Mouse (Mus musculus) small intestine, adult 2 months (tissue): ENCODE measurements at regions not wholly inside any gene's neighbourhood (a gene's known extent, or its start where the extent isn't known, plus 50 kb on each side); places are given as distances from the start of the nearest gene placed in this dataset.

Source experiments
- H3K27ac ChIP-seq: fragments of 200-500 bp; 2 replicates; pipeline ENCODE4 v1.5.1; 2012; ENCODE audit warnings: low read depth, low read length, control low read depth, inconsistent platforms; ENCODE audit not compliant: insufficient read depth
- H3K27me3 ChIP-seq: fragments of 200-500 bp; 2 replicates; pipeline ENCODE4 v1.6.1; 2012; ENCODE audit warnings: mild to moderate bottlenecking, moderate library complexity, low read length, inconsistent platforms; ENCODE audit not compliant: control insufficient read depth, insufficient read depth
- H3K36me3 ChIP-seq: fragments of 200-500 bp; 2 replicates; pipeline ENCODE4 v1.6.1; 2012; ENCODE audit warnings: mild to moderate bottlenecking, low read length, control low read depth, inconsistent platforms; ENCODE audit not compliant: control insufficient read depth, insufficient read depth
- H3K4me1 ChIP-seq: fragments of 200-500 bp; 2 replicates; pipeline ENCODE4 v1.6.1; 2012; ENCODE audit warnings: low read length, inconsistent platforms, mixed read lengths; ENCODE audit not compliant: control insufficient read depth, insufficient read depth, insufficient read length
- H3K4me3 ChIP-seq: fragments of 200-500 bp; 2 replicates; pipeline ENCODE4 v1.5.1; 2012; ENCODE audit warnings: low read depth, mild to moderate bottlenecking, control low read depth, inconsistent platforms, low read length, moderate library complexity
- CTCF ChIP-seq: fragments of 200-500 bp; IDR thresholded peaks from 2 replicates; pipeline ENCODE4 v1.5.1; 2012; ENCODE audit warnings: low read depth, mild to moderate bottlenecking, control low read depth, inconsistent platforms, low read length, moderate library complexity, mixed read lengths; ENCODE audit not compliant: insufficient replicate concordance, insufficient read length; ENCODE audit errors: extremely low read depth
- POLR2A ChIP-seq: fragments of 200-500 bp; IDR thresholded peaks from 2 replicates; pipeline ENCODE4 v1.6.1; 2012; ENCODE audit warnings: low read depth, mild to moderate bottlenecking, control low read depth, inconsistent platforms, low read length, moderate library complexity
- WGBS: fragments of 180-500 bp; shearing (Covaris S2); methylation state at CpG from one replicate; pipeline ENCODE4 v1.1.7; 2018; 5-methylcytosine and 5-hydroxymethylcytosine counted together

DNA sequence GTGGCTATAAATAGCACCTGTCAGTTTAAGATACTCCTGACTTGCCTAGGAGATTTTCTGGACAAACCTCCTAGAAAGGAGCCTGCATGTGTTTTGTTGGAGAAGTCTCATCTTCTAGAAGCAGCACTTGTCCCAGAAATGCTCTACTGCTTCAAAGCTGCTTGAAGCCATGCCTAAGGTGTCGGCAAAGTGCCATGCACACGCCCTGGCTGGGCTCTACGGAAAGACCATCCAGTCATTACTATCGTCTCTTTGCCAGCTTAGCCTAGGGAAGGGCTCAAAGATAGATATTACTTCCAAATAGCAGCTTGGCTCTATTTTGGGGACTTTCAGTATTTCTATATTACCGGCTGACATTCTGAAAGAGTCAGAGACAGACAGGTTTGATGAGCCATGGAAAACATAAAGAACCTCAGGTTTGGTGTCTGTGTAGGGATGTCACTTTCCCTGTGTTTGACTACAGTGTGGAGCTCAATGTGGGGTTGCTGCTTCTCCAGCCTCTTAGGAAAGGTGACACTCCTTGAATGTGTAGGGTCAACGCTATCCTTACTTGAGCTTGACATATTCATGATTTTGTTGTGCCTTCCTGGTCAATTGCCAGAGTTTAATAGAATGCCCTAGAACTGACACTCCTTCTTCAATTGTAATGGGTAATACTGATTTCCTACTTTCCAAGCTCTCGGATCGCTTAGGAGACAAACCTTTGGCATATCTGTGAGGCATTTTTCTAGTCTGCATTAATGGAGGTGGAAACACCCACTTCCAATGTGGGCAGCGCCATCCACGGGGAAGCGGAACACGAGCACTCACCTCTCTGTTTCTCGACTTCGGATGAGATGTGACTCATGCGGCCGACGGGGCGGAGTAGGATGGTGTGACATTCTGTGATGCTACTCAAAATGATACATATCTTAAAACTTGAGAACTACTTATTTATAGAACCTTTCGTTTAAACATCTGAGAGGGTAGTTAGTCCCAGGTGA lies 251.3 kb downstream of the Enc1 start:
- Histone ChIP-seq H3K4me1 (no peaks in the 10 kb centered on the region), H3K36me3 (no peaks in the 10 kb centered on the region), H3K27me3 (no peaks in the 10 kb centered on the region), H3K27ac (no peak overlapping the region), H3K4me3 (no peak overlapping the region)
- TF ChIP-seq CTCF (no peak), POLR2A (no peak)
- 95% methylated on average over 19 of the region's 19 CpGs for WGBS

DNA sequence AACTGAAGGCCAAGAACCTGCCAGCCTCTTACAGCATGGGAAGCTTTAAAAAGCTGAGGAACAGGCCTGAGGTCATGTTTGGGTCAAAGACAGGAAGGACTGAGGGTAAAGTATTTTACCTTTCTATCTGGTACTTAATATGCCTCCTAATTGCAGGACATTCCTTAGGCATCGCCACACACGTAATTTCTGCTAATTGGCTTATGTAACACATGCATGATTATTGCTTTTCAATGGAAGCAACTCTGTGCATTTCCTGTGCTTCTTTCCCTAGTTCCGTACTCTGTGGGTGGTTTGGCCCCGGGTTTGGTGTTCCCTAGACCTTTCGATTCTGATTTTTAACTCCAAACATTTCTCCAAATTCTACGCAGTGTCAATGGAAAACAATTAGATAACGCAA lies 249.2 kb downstream of the Enc1 start:
- TF ChIP-seq POLR2A = no peak
- no peak for TF ChIP-seq CTCF
- Histone ChIP-seq H3K4me3 (no peak overlapping the region), H3K36me3 (no peaks in the 10 kb centered on the region), H3K27me3 (no peaks in the 10 kb centered on the region), H3K27ac (no peak overlapping the region), H3K4me1 (no peaks in the 10 kb centered on the region)
- 83% methylated on average over 7 of the region's 7 CpGs for WGBS

DNA sequence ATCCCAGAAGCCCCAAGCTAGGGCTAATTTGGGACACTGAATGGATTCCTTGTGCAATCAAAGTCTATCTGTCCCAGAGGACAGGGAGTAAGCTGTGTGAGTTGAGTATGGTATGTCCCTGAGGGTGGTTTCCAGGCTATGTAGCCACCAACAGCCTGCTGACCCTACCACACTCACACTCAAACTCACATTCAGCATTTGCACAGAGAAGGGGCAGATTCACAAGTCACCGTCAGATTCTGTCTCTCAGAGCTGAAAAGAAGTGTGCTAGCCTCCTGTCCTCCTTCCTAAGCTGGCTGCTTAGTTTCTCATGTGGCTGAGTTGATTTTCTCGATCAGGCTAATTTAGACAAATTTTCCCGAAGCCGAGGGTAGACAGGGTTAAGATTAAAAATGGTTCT lies 248.8 kb downstream of the Enc1 start:
- 85% methylated on average over 4 of the region's 4 CpGs for whole genome bisulfite sequencing
- H3K27ac ChIP-seq = no peak overlapping the region

DNA sequence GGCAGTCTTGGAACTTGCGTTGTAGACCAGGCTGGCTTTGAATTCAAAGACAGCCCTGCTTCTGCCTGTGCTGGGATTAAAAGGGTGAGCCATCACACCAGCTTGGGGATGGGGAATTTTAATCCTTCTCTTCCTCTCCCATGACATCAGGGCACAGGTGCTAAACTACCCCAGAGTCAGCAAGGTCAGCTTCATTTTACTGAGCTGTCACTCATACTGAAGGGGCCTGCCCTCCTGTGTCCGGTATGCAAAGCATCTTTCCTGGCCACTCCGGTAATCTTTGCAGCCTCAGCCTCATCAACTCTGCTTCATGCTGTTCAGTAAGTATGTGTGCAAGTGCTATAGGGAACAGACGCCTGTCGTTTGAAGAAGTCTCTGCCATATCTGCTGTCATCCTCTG lies 248.1 kb downstream of the Enc1 start:
- Histone ChIP-seq H3K27ac (no peak overlapping the region), H3K4me3 (no peak overlapping the region), H3K4me1 (no peaks in the 10 kb centered on the region), H3K36me3 (no peaks in the 10 kb centered on the region), H3K27me3 (no peaks in the 10 kb centered on the region)
- TF ChIP-seq POLR2A (no peak), CTCF (no peak)
- 91% methylated on average over 5 of the region's 5 CpGs for WGBS

More for the DNA sequence above, 248.8 kb downstream of the Enc1 start:
- Histone ChIP-seq H3K36me3 (no peaks in the 10 kb centered on the region), H3K4me1 (no peaks in the 10 kb centered on the region), H3K27me3 (no peaks in the 10 kb centered on the region), H3K4me3 (no peak overlapping the region)
- TF ChIP-seq CTCF (no peak), POLR2A (no peak)

DNA sequence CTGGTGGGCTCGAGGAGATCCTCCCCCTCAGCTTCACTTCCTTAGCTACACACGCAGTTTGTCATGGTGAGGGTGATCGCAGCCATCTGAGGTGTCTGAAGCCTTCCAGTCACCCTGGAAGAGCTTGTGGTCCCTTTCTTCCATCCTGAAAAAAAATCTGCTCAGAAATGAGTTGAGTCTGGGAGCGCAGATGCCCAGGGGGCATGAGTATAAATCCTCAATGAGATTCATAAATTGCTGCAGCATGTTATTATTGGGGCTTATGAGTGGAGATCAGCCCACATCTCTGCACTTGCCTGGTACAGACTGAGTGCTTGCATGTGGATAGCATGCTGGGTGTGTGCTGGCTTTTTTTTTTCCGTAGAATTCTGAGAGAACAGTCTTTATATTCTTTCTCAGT lies 247.6 kb downstream of the Enc1 start:
- WGBS = 82% methylated on average over 5 of the region's 5 CpGs
- H3K4me1 ChIP-seq = no peaks in the 10 kb centered on the region
- no peak overlapping the region for H3K4me3 ChIP-seq
- H3K27ac ChIP-seq = no peak overlapping the region
- no peak for TF ChIP-seq POLR2A
- H3K36me3 ChIP-seq = no peaks in the 10 kb centered on the region
- H3K27me3 ChIP-seq = no peaks in the 10 kb centered on the region

DNA sequence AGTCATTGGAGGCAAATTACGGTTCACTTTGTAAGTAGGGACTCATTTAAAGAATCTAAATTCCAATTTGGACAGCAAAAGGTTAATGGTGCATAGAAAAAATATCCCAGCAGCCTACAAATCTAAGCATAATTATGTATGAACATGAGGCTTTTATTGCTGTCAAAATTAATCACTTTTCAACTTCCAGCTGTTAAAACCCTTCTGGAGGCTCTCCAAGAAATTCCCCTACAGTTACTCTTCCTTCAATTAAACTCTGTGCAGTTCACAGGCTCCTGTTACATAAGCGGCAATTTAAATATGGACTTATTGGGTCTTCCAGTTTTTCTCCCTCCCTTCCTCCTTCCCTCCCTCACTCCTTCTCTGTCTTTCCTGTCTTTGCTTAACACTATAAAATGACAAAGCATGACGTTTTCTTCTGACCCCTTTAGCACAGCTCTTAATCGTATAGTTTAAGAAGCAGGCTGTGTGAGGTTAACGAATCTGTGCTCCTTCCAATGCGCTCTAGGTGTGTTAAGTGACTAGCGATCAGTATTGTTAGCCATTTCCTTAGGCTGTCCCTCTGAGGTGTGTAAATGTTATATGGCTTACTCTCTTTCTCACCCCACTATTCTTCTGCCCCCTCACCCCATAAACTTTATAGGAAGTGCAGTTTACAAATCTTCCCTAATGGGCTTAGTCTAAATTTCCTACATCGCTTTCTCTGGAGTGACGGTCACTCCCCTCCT lies 247.0 kb downstream of the Enc1 start:
- Histone ChIP-seq H3K27ac (no peak overlapping the region), H3K36me3 (no peaks in the 10 kb centered on the region), H3K4me1 (no peaks in the 10 kb centered on the region), H3K27me3 (no peaks in the 10 kb centered on the region), H3K4me3 (no peak overlapping the region)
- TF ChIP-seq CTCF (no peak), POLR2A (no peak)
- WGBS = 64% methylated on average over 9 of the region's 9 CpGs

DNA sequence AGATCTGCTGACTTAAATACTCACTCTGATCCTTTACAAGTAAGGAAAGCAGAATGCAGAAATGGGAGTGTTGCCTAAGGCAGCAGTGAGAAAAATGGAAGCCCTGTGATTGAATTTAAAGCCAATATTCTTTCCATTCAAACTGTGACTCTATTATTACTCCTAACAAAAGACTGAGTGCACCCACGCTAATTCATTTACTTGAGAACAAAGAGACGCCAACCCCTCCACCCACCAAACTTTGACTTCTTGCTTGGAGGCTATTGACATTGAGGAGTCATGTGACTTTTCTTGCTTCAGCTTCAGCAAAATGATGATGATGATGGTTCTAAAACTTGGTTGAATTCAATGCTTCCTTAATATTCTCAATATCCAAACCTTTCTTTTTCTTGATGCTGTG lies 245.6 kb downstream of the Enc1 start:
- WGBS = 95% methylated on average over 2 of the region's 2 CpGs
- no peaks in the 10 kb centered on the region for H3K36me3 ChIP-seq
- H3K27me3 ChIP-seq = no peaks in the 10 kb centered on the region
- TF ChIP-seq CTCF (no peak), POLR2A (no peak)
- no peak overlapping the region for H3K27ac ChIP-seq
- no peaks in the 10 kb centered on the region for H3K4me1 ChIP-seq
- no peak overlapping the region for H3K4me3 ChIP-seq
